Mouse (Mus musculus): ENCODE data around the gene Myzap. TPM values are rescaled to one million over a fixed set of nuclear protein-coding genes. Genes with fewer than 3 reads are reported as not detected.
"Not testable (repeated sequence)": the region's sequence is repeated elsewhere in the genome, so short reads cannot be mapped to it uniquely, and the experiment has no call there.

Myzap gene
- total RNA-seq (2015) (0.27 TPM in 1 of 2 replicates, not detected in the other), total RNA-seq (2017) (0.51 TPM in 1 of 2 replicates, not detected in the other)

DNA sequence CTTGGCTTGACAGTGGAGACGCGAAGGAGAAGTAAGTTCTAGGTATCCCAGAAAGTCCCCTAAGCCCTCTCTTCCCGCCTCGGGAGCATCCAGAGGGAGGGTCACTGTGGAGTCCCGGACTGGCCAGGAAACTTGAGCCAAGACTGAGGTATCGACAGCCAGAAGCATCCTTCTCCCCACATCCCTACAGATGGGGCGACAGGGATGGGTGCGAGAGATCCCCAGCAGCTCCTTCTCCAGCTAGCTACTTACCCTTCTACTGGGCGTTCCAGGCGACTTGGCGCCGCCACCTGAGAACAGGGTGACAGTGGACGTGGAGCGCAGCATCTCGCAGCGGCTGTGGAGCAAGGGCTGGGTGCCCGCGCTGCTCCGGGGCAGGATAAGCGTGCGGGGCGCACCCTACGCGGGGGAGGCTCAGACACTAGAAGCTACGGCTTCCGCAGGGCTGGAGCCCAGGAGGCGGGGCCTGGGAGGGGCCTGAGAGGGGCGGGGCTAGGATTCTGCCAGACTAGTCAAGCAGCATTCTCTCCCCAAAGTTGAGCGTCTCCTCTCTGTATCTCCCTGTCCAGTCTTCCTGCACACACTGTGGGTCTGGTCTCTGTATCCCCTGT, at the start of gene Myzap:
Myzap (minus strand) TSS at position 423 of the 611 bp plus-strand sequence.
- ATAC-seq (ENCODE audit: poor library complexity, severe bottlenecking): peak; percentile 92

DNA sequence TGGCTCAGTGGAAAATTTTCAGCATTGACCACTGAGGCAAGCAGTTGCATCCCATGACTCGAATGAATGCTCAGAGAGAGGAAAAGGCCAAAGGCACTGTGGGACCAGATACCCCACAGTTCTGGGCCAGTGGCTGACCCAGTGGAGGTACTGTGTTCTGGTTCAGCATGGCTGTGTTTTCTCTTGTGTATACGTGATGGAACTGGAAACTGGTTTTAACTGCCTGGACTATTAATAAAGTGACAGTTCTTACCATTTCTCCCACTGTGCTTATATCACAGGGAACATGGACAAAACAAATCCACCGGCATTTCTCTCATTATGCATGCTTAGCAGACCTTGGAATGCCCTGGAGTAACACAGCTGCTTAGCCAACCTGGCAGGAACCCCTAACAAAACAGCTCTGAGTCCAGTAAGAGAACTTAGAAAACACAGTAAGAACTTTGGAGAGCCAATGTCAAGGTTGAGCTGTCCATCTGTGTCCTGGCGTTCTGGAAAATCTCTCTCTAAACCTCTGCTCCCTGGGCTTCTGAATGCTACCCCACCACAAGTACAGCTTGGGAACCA, 48.3 kb upstream of the Myzap start:
- no peak for ATAC-seq (ENCODE audit: poor library complexity, severe bottlenecking)

DNA sequence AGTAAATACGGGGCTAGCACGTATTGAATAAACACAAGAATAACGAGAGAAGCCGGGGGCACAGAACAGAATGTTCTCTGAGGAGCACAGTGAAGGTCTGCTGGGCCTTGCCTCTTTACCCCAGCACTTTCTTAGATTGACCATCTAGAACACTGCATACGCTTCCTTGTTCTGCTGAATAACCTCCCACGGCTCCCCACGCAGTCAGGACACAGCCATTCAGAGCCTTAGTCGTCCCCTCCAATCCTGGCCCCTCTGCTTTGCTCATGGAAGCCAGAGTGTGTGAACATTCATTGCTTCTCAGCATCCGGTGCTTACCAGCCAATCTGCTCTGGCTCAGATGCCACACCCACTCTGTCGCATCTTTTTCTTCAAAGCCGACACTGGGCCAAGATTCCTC, 46.0 kb upstream of the Myzap start:
- no peak for ATAC-seq (ENCODE audit: poor library complexity, severe bottlenecking)

DNA sequence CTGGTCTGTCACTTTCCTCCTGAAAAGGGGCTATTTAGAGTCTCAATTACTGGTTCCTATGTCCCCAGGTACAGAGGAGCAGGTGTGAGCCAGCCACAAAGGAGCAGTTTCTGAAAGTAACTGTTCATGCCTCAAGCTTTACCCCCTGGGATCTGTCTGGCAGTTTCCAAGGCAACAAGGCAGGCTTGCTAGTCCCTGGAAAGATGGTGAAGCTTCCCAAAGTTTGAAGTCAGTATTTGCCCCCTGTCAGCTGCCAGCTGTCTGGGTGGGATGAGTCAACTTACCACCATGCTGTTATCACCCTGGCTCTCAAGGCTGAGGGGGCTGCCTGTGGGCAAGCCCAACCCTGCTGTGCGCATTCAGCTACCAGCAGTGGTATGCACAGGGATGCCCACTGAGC, 44.7 kb upstream of the Myzap start:
- ATAC-seq (ENCODE audit: poor library complexity, severe bottlenecking): no peak

DNA sequence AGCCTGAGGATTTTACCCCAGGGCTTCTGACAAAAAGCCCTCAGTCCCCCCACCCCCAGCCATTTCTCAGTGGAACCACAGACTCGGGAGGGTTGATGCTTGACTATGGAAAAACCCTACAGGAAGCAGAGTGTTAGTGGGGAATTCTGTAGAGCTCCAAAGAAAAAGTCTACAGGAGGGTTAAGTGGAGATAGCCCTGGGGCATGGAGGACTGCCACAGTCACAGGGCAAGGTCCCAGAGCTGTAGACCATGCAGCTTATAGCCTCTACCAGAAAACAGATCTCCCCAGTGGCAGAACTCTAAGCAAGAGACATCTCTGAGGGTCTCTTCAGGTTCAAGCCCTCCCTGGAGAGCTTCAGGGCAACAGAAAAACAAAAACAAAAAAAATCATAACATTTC, 43.5 kb upstream of the Myzap start:
- no peak for ATAC-seq (ENCODE audit: poor library complexity, severe bottlenecking)

DNA sequence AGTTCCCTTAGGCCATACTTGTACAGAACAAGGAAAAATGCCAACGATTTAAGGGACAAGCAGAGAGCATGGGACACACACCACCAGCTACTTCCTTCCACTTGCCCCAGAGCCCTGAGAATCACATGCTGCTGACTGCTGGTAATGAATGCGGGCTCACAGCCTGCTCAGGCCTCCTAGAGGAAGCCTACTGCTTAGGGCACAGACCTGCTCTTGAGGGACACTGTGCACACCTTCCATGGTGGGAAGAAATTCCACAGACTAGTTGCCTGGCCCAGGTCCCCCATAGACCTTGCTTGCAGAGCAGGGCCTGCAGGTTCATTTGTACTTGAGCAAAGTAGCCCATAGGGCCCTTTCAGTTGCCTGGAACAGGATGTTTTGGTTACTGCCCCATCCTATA, 42.8 kb upstream of the Myzap start:
- ATAC-seq (ENCODE audit: poor library complexity, severe bottlenecking): no peak

DNA sequence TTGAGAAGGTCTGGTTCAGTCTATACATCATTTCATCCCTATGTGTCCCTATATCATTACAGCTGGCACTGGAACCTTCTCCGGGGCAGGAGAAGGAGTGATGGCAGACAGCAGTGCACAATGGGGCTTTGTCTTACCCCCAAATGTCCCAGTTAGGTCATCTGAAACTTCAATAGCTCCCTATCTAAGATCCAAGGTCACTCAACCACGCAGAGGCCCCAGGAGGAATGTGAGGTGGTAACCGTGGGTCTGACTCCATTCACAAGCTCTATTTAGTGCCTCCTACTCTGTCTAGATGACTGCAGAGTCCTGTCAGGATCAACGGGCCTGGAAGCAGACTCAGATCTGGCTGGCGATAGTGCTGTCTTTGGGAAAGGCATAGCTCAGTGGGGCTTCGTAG, 36.8 kb upstream of the Myzap start:
- ATAC-seq (ENCODE audit: poor library complexity, severe bottlenecking): no peak

DNA sequence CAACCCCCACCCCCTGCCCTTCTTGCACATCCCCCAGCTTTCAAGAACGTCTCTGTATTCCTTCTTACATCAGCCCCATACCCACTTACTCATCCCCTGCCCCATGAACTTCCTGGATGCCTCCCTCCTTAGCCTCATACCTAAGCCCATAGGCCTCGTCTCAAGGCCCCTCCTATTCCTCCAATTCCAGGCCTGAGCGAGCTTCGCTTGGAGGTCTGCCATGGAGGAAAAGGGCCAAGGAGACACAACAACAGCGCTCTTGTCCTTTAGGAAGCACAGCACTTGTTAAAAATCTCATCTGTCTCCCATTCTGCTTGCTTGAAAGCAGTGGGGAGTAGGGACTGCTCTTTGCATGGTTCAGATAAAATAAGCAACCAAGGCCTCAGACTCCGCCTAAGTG, 36.1 kb upstream of the Myzap start:
- no peak for ATAC-seq (ENCODE audit: poor library complexity, severe bottlenecking)

DNA sequence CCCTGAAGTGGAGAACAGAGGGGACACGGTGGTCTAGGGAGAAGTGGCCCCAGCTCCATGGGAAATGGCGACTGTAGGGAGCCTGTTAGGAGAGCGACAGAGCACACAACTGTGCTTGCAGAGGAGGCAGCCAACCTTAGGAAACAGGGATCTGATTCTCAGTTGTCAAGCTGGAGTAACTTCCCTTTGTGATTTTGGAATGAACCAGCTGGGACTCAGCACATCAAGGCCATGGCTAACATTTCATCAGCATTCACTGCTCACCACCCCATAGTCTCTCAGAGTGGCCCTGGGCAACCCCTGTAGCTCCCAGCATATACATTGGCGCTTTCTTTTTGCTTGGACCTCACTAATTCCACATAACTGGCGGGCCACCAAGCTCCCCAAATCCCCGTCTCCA, 33.8 kb upstream of the Myzap start:
- no peak for ATAC-seq (ENCODE audit: poor library complexity, severe bottlenecking)

DNA sequence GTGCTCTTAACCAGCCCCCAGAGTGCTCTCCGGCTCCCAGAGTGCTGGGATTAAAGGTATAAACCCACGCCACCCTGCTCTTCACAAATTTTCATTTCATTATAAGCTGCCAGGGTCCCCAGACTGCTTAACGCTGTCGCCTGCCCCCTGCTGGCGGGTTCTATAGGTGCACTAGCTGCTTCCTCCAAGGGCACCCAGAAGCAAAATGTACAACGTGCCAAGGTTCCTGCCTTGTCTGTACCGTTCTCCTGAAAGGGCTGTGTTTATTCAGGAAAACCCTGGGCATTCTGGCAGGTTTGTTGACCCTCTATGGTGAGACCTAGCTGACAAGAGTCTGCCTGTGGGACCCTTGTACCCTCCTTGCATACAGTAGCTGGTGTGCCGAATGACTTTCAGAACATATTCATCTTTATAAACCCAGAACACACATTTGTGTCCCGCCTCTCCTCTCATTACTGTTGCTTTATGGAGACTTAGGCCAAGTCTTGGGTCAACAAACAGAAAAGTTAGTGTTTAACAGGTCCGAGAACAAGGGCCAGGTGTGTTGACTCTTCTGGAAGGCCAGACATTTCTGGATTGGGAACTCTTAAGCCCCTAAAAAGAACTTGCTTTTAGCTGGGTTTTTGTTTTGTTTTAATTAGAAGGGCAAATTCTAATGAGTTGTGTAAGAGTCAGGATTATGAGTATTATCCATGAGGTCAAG, 32.8 kb upstream of the Myzap start:
- no peak for ATAC-seq (ENCODE audit: poor library complexity, severe bottlenecking)

DNA sequence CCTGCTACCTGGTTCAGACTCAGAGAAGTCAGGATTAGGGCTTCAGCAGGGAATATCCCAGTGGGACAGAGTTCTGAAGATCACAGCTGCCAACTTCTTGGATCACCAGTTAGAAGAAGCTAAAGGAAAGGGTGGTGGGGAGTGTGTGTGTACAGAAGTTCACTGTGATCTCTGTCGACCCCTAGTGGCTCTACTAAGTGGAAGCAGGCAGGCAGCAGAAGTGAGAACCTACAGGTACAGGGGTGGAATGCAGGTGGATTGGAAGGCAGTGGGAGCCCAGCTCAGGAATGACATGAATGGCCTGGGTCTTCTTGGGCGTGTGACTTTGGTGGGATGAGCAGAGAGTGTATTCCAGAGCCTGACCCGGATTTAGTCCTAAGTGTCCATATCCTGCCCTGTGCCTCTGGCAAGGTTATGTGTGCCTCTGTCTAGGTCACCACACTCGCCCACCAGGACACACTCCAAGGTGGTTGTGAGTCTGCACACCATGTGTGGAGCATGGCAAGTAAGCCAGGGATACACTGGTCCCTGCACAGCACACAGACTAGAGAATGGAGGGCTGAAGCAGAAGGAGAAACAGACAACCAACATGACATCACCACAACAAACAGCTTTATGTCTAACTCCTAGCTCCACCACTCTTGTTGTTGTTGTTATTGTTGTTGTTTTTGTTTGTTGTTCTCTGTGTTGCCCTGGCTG, 31.9 kb upstream of the Myzap start:
- ATAC-seq (ENCODE audit: poor library complexity, severe bottlenecking): peak; percentile 52; the same call in 1 of the 2 replicates

DNA sequence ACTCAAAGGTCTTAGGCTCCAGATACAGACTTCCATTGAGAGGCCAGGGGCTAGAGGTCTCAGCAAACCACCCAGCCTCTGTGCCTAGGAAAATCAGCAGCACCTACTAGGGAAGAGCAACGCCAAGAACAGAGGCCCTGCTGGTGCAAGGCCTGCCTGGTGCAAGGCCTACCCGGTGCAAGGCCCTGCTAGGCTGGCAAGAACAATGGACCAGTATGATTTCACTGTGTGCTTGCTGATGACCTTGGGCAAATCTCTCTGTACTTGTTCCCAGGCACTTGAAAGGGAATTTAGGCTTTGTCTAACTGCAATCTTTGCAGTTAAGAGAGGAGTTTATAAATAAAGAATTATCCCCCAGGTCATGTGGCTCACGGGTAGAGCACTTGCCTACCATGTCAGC, 30.4 kb upstream of the Myzap start:
- no peak for ATAC-seq (ENCODE audit: poor library complexity, severe bottlenecking)

DNA sequence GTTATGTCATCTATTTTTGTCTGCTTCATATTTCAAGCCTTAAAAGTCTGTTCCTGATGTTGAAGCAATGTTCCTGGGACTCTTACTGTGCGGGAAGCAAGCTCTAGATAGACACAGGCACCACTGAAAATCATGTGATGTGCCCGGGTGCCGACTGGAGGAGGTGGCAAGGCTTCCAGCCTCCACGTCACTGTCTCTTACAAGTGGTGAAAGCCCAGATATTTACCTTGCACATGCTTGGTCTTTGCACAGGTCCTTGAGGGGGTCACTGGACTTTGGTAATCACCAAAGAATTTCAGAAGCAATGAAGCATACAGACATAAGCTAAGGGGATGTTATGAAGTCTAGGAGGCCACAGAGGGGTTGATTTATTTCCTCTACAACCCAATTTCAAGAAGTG, 29.8 kb upstream of the Myzap start:
- ATAC-seq (ENCODE audit: poor library complexity, severe bottlenecking): no peak

DNA sequence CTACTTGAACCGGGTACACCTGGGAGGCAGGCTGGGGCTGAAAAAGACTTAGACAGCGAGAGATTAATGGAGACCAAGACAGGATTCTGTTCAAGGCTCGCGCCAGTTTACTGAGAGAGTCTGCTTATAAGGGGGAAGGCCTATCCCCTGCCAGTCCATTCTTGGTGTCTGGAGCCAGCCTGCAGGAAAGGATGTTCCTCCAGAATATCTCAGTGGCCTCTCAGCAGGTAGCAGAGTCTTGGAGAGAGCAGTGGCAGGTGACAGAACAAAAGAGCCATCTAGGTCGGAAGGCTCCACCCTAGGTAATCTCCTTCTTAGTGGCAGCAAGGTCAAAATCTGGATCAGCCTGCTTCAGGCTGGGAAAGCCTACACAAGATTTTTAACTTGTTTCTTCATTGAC, 28.0 kb upstream of the Myzap start:
- not testable (repeated sequence) for ATAC-seq (ENCODE audit: poor library complexity, severe bottlenecking)

DNA sequence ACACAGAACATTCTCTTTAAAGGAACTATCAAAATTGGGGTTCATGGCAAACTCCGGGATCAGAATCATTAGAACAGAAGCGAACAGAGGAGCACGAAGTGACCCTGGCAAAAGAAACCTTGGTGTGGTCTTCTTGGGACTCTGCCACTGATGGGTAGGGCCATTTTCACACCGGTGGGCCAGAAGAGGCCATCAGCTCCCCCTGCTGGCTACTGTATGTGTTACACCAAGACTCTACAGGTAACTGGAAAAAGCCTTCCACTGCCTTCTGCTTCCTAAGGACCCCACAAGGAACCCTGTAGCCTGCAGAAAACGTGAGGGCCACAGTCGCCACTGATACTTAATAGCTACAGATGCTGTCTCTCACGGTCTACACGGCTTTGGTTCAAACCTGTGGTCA, 25.2 kb upstream of the Myzap start:
- ATAC-seq (ENCODE audit: poor library complexity, severe bottlenecking): peak; percentile 45; the same call in 1 of the 2 replicates

DNA sequence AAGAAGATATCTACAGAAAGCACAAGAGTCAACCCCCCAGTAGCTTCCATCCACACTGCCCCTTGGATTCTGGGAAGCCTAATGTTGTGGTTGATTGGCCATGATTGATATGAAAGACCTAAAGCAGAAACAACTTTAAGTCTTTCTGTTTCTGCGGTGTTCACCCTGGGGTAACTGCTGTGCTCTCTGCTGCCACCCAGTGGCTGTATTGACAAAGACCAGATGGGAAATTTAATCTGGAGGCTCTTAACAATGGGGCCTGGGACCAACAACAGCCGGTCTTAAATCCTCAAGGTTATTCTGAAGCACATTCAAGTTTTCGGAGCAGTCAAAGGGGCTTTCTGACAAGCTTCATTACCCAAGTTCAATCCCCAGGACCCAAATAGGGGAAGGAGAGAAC, 24.0 kb upstream of the Myzap start:
- ATAC-seq (ENCODE audit: poor library complexity, severe bottlenecking): peak; percentile 79

DNA sequence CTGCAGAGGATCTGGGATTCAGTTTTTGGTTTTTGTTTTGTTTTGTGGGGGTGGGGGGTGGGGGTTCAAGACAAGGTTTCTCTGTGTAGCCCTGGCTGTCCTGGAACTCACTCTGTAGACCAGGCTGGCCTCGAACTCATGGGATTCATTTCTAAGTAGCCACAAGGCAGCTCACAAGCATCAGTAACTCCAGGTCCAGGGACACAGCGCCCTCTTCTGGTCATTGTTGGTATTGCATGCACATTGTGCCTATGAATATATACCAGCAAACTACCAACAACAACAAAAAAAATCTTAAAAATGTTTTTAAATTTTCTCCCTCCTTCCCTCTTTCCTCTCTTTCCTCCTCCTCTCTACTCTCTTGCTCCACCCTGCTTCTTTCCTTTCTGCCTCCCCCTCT, 22.5 kb upstream of the Myzap start:
- no peak for ATAC-seq (ENCODE audit: poor library complexity, severe bottlenecking)

DNA sequence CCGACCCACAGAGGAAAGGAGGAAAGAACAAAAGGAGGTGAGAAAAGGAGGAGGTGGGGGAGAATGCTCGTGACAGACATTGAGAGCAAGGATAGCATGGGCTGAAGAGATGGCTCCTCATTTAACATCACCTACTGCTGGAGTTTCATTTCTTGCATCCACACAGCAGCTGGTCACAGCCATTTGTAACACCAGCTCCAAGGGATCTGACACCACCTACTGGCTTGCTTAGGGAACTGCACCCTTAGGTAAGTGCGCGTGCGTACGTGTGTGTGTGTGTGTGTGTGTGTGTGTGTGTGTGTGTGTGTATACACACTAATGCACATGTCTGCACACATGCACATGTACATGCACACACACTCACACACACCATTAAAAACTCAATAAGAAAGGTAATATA, 20.8 kb upstream of the Myzap start:
- ATAC-seq (ENCODE audit: poor library complexity, severe bottlenecking): no peak

DNA sequence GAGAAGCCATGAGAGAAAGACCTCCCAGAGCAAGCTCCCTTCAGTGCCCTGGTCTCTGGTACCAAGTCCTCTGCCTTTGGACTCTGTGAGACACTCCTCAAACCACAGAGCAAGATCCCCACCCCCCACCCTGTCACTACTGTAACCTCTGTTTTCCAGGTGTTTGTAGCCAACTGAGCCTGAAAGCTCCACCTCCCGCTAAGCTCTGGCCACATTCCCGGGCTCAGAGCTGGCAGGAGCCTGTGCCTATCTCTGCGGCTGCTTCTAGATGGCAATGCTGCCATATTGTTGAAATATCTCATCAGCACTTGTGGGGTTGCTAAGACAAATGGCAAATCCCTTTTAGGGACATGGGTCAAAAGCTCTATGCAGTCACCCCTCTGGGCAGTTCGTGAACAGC, 19.7 kb upstream of the Myzap start:
- no peak for ATAC-seq (ENCODE audit: poor library complexity, severe bottlenecking)

DNA sequence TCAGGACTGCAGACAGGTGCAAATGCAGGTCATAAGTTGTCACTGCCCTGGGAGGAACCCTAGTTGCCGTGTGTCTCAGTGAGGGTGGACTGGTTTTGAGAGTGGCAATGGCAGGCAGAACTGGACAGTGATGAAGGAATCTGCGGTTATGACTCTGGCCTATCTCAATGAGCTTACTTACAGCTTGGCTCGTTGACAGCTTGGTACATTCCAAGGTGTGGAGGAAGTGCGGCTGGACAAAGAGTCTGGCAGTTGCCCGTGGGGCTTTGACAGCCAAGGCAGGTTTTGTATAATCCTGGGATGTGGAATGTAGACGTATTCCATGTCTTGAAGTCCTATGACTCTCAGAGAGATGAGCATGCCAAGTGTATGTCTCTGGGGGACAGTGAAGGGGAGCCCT, 16.9 kb upstream of the Myzap start:
- no peak for ATAC-seq (ENCODE audit: poor library complexity, severe bottlenecking)

DNA sequence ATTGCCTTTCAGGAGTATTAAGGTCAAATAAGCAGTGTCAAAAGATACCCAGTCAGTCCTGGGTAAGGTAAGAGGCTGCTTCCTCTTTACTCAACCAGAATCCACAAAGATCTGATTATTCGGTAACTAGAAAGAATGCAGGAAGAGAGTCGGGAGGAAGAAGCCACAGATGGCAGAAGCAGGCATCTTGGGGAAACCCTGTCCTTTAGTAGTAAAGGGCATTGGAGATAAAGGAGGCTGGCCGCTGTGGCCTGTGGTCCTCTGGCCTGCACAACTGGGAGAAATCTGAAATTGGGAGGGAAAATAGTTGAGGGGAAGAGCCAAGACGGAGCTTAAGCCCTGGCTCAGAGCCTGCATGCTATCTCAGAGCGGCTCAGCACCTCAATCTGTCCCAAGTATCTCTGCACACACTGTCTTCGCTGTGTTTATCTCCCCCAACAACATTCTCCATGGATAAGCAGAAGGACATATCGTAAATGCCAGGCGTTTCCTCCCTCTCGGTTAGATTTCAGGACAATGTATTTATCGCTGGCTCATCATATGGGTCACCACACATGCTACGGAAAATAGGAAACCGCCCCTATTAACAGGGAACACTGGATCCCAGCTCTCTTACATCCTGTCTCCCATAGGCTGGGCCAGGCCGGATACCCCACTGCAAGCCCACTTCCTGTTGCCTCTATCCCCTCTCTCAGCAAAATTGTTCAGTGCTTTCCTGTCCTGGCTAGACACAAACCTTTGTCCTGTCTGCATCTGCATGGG, 14.3 kb upstream of the Myzap start:
- no peak for ATAC-seq (ENCODE audit: poor library complexity, severe bottlenecking)
